Mouse (Mus musculus) liver (tissue): ENCODE results near the gene Rimbp2.
"Not testable (repeated sequence)": the region's sequence is repeated elsewhere in the genome, so short reads cannot be mapped to it uniquely, and the experiment has no call there.

Source experiments
- DNase-seq: peaks from one replicate; pipeline ENCODE4 v3.0.0-alpha.2; 2020; ENCODE audit warnings: mixed read lengths

Rimbp2 gene

DNA sequence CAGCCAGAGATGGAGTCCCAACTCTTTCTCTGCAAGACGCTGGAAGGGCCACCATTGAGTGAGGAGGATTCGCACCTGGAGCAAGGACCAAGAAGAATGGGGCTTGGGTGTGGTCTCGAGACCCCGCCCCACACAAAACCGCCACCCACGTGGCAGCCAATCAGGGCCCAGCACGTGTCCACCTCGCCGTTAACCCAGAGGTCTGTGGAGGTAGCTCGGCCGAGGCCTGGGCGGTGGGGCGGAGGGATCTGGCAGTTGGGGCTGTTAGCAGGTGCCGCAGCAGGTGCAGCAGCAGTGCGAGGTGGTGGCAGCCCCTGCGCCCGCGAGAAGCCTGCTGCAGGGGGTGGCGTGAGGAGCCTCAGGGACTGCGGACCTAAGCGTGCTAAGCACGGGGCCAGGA lies 217.4 kb downstream of the Rimbp2 start:
- no peak for DNase-seq

DNA sequence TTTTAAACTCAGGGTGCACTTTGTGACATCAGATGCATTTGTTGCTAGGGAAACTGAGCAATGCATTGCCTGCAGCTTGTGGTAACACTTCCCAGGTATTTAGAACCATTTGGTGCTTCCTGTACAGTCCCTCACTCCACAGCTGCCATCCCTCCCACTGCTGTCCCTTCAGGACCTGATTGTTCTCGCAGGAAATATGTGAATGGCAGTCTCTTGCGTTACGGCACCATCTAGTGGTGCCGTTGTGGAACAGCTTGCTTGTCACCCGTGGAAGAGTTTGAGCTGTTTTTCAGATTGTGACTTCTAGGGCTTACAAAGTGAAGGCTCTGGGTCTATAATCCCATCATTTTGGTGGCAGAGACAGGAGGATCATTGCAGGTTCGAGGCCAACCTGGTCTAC lies 219.3 kb downstream of the Rimbp2 start:
- DNase-seq = peak; percentile 12

DNA sequence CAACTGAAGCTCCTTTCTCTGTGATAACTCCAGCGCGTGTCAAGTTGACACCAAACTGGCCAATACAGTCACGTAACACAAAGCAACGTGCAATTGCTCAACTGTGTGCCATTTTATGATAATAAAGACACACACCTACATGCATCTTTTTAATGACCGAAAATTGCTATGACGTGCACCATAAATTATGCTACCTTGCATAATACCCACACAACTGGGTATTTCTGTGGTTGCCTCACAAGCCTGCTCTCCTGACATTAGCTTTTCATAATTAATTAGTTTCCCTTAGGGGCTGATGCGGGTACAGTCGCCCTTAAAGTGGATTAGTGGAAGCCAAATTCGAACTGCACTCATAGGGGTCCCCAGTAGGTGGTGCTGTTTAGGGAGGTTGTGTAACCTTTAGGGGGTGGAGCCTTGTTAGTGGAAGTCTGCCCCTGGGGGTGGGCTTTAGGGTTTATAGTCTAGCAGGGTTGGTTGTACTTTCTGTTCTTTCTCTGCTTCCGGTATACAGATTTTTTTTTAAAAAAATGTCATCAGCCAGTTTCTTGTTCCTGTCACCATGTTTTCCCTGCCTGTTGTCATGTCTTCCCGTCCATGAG lies 220.8 kb downstream of the Rimbp2 start:
- DNase-seq = no peak

DNA sequence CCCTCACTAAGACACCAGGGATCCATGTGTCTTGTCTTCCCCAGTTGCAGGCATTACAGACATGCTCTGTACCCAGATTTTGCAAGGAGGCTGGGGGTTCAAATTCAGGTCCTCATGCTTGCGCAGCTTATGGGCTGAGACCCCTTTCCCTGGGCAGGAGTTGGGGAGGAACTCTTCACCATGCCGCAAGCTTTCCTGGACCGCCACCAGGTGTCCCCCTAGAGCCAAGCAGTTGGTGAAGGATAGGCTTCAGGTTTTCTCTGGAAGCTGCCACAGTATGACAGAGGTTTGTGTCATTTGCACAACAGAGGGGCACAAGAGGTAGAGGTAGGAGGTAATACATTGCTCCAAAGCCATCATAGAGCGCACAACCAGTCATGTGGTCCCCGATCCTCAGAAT lies 222.7 kb downstream of the Rimbp2 start:
- peak; percentile 24 for DNase-seq

DNA sequence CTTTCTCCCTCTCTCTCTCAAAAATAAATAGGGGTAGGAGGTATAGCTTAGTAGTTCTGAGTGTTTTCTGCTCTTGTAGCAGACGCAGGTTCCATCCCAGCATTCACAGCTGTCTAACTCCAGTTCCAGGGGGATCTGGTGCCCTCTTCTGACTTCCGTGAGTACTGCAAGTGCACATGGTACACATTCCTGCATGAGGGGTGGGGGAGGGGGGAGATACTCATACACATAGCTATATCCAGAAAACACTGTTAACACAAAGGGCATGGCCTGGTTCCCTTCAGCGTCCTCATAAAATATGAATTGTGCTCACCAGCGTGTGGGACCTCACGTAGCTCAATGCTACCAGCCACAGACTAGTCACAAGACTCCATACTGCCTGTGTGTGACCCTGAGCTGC lies 223.9 kb downstream of the Rimbp2 start:
- no peak for DNase-seq

DNA sequence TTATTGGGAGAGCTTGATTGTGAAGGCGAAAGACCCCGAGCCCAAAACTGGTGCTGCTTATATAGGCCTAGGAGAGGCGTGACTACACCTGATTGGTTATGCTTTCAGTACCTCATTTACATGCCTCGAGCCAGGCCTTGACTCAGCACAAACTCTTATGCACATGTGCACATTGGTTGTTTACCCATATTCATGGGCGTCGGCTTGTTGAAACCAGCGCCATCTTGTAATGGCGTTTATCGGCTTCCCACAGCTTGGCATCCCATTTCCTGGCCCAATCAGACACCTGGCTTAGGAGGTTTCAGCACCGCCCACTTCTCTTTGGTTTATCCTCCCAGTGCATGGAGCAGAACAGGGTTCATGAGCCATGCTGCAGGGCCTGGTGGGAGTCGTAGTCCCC lies 232.8 kb downstream of the Rimbp2 start:
- not testable (repeated sequence) for DNase-seq

DNA sequence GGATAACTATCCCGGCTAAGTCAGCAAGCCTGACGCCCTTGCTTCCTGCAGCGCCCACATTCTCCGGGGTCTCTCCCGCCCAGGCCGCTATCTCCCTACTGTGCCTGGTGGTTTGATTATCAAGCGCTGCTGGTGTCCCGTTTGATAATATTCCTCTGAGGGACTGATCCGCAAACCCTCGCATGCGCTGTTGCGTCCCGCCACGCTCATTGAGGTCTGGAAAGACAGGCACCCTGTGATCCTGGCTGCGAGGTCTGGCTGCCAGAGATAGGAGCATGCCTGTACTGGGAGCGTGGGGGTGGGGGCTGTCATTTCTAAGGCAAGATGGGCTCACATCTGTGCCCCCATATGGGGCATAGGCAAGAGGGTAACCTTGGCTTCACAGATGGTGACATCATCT lies 238.1 kb downstream of the Rimbp2 start:
- DNase-seq = no peak

DNA sequence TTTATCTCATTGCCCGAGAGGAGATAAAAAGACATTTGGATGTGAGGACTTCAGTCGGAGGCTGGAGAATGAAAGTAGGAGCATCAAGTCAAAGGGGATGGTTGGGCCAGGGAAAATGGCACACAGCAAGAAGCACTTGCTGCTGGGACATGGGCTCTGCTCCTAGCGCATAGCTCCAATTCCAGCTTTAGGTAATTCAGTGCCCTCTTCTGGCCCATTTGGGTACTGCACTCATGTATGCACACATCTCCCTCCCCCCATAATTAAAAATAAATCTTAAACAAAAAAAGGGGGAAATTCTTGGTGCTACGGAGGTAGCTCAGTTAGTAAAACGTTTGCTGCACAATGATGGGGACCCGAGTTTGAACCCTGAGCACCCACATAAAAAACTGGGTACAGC lies 241.4 kb downstream of the Rimbp2 start:
- no peak for DNase-seq

DNA sequence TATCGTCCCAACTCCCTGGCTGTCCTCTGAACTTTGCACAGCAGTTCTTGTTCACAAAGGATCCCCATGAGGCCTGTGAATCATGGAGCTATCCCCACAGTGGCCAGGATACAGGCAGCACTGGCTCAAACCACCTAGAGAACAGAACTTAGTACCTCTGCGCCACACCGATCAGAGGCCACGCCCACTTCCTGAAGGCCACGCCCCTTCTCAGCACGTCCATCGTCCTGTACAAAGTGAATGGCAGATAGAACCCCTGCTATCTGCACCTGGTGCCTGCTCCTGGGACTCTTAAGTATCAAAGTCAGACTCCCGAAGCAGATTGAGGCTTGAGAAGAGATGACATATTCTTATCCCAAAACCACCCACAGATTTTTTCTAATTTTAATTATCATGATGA lies 242.7 kb downstream of the Rimbp2 start:
- DNase-seq = no peak

DNA sequence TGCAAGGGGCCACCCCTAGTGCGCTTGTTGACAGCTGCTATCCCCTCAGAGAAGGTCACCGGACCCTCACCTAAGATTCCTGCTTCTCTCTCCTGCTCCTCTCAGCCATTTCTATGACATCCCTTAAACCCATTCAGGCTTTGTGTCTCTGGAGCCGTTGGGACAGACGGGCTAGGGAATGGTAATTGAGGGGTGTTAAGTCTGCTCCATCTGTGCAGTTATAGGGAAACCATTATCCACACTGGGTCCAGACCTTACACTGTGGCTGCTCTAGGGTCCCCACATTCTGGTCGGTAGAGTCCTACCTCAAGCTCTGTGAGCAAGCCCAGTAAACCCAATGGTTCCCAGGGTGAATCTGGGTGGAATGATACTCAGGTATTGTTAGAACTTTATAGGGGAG lies 244.4 kb downstream of the Rimbp2 start:
- no peak for DNase-seq
